Comparison of ENCODE assay signal across 23 mouse cellular contexts in the genomic region with DNA sequence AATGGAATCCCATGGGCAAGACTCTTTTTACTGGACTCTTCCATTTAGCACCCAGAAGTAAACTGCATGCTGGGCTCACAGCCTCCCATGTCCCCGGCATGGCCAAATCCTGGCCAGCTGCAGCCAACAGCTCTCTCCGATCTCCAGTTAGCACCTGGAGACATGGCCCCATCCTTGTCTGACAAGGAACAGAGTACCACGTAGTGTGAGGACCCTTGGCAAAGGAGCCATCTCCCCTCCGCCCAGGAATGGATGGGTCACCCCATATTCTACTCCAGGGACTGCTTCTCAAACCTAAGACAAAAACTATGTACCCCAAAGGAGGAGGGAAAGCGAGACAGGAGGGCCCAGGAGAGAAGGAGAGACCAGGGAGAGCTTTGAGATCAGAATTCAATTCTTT. TPM values are rescaled to one million over a fixed set of nuclear protein-coding genes. Genes with fewer than 3 reads are reported as not detected.
"Had no signal": no experiment of that assay in that cellular context is flagged by ENCODE, and none has a peak within 500 bp of the region (broad histone marks: within the 10 kb centered on the region; RNA-seq: fewer than 3 reads in every experiment).

No protein-coding gene starts in this region.

- H3K4me3 ChIP-seq: heart, embryonic 10.5 days; heart, embryonic 12.5 days; hindbrain, embryonic 10.5 days; hindbrain, embryonic 12.5 days; intestine, embryonic 15.5 days; layer of hippocampus, adult 2 months; left cerebral cortex, adult 2 months; limb, embryonic 10.5 days; limb, embryonic 12.5 days had no signal

- H3K4me2 ChIP-seq: heart, embryonic 12.5 days; hindbrain, embryonic 12.5 days; hindbrain, embryonic 14.5 days; intestine, embryonic 15.5 days; limb, embryonic 12.5 days had no signal

- ATAC-seq: hindbrain, embryonic 16.5 days; inflammation-experienced regulatory T-cells, adult 6 months; intestine, embryonic 15.5 days had no signal

- H3K9me3 ChIP-seq: heart, embryonic 10.5 days; heart, embryonic 12.5 days; hindbrain, embryonic 10.5 days; hindbrain, embryonic 12.5 days; intestine, embryonic 15.5 days; limb, embryonic 10.5 days; limb, embryonic 12.5 days had no signal

- H3K9ac ChIP-seq: heart, embryonic 12.5 days; hindbrain, embryonic 12.5 days; hindbrain, embryonic 14.5 days; intestine, embryonic 15.5 days; limb, embryonic 12.5 days; liver, embryonic 14.5 days had no signal

- H3K27ac ChIP-seq: heart, embryonic 10.5 days; hindbrain, embryonic 10.5 days; hindbrain, embryonic 12.5 days; hindbrain, embryonic 14.5 days; intestine, embryonic 15.5 days; layer of hippocampus, adult 2 months; left cerebral cortex, adult 2 months; limb, embryonic 10.5 days; limb, embryonic 12.5 days; liver, embryonic 14.5 days had no signal

- H3K4me1 ChIP-seq: hindbrain, embryonic 10.5 days; hindbrain, embryonic 12.5 days; intestine, embryonic 15.5 days; limb, embryonic 12.5 days had no signal

- H3K27me3 ChIP-seq: heart, embryonic 12.5 days; hindbrain, embryonic 12.5 days; intestine, embryonic 15.5 days; limb, embryonic 12.5 days had no signal

- DNase-seq: gastrocnemius, postnatal 10 days; gastrocnemius, postnatal 25 days; heart, postnatal 10 days; heart, postnatal 4 days; kidney, adult 18-20 months; kidney, adult 8-10 months; kidney, postnatal 10 days; kidney, postnatal 25 days; kidney, postnatal 4 days; liver had no signal

RNA-seq across cellular contexts. Expression of gene Vegfa, which starts 15.6 kb away (rescaled TPM):
- polyA plus RNA-seq: inflammation-experienced regulatory T-cells, adult 6 months had no signal
